Mouse (Mus musculus): ENCODE data around the gene Pi4ka.

DNA sequence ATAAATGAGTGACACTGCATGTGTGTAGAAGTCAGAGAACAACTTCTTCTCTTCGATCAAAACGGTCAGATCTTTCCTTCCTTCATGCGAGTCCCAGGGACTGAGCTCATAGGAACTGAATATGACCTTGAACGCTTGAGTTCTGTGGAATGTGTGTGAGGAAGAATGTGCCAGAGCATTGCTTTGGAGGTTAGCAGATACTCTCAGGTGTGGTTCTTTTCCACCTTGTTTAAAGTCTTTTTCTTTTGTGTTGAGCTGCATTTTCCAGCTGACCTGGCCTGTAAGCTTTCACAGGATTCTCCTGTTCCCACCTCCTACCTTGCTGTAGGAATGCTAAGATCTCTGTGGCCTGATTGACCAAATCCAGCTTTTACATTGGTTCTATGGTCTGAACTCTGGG, 23.8 kb downstream of the Pi4ka start:
- no peak for TF ChIP-seq POLR2A (IDR thresholded peaks at IDR 0.05; ENCODE audit: insufficient read depth, low read depth, low read length)
- TF ChIP-seq CTCF (IDR thresholded peaks at IDR 0.05): no peak

All from heart, adult 2 months (tissue).